Mouse (Mus musculus): ENCODE results near the gene Sim1. TPM values are rescaled to one million over a fixed set of nuclear protein-coding genes. Genes with fewer than 3 reads are reported as not detected.

Sim1 gene
- total and polyA plus RNA-seq, 3 experiments: not detected

- Histone ChIP-seq H3K9me3 (replicated peaks; ENCODE audit: insufficient read depth, low read length) (no peaks in the 10 kb centered on the region), H3K9ac (ENCODE audit: control insufficient read depth, low read depth, low read length, poor library complexity, severe bottlenecking) (no peak overlapping the region), H3K36me3 (ENCODE audit: control insufficient read depth in 1 of 2, insufficient read depth in 2 of 2, low read length in 2 of 2) (no peaks in the 10 kb centered on the region), H3K27ac (ENCODE audit: control insufficient read depth, low read depth, low read length) (no peak overlapping the region), H3K4me3 (ENCODE audit: control insufficient read depth in 1 of 2, insufficient read depth in 1 of 2, low read depth in 2 of 2, low read length in 2 of 2) (no peak overlapping the region), H3K27me3 (ENCODE audit: control insufficient read depth in 1 of 2, insufficient read depth in 2 of 2, low read length in 2 of 2) (no peaks in the 10 kb centered on the region), H3K4me1 (ENCODE audit: control insufficient read depth in 1 of 2, insufficient read depth in 2 of 2, low read length in 2 of 2) (no peaks in the 10 kb centered on the region), H3K79me2 (ENCODE audit: control insufficient read depth, insufficient read depth, low read length, poor library complexity) (no peaks in the 10 kb centered on the region)
- TF ChIP-seq JUND (IDR thresholded peaks at IDR 0.05; ENCODE audit: low read depth, low read length) (no peak), ETS1 (IDR thresholded peaks at IDR 0.05; ENCODE audit: low read depth, low read length) (no peak), BHLHE40 (IDR thresholded peaks at IDR 0.05; ENCODE audit: borderline replicate concordance, low read depth, low read length) (no peak), MAFK (IDR thresholded peaks at IDR 0.05; ENCODE audit: borderline replicate concordance, low read depth, low read length) (no peak), POLR2A (IDR thresholded peaks at IDR 0.05; ENCODE audit: control insufficient read depth in 1 of 2, insufficient read depth in 1 of 2, low read depth in 1 of 2, low read length in 2 of 2, poor library complexity in 1 of 2) (no peak), ZKSCAN1 (IDR thresholded peaks at IDR 0.05; ENCODE audit: low read depth, low read length) (no peak), GABPA (IDR thresholded peaks at IDR 0.05; ENCODE audit: low read depth, low read length) (no peak), NELFE (IDR thresholded peaks at IDR 0.05; ENCODE audit: low read depth, low read length) (no peak), MYB (IDR thresholded peaks at IDR 0.05; ENCODE audit: low read depth, low read length) (no peak), E2F4 (IDR thresholded peaks at IDR 0.05; ENCODE audit: borderline replicate concordance, low read depth, low read length) (no peak), USF2 (IDR thresholded peaks at IDR 0.05; ENCODE audit: borderline replicate concordance in 1 of 2, insufficient read depth in 1 of 2, low read depth in 1 of 2, low read length in 2 of 2) (no peak), MEF2A (IDR thresholded peaks at IDR 0.05; ENCODE audit: extremely low read depth, insufficient replicate concordance, low read depth, low read length, poor library complexity, severe bottlenecking) (no peak), ELF1 (IDR thresholded peaks at IDR 0.05; ENCODE audit: low read depth, low read length) (no peak), CHD2 (IDR thresholded peaks at IDR 0.05; ENCODE audit: low read length) (no peak), ZMIZ1 (IDR thresholded peaks at IDR 0.05; ENCODE audit: low read depth, low read length) (no peak), POLR2AphosphoS2 (IDR thresholded peaks at IDR 0.05; ENCODE audit: low read length) (no peak), RCOR1 (IDR thresholded peaks at IDR 0.05; ENCODE audit: low read depth, low read length) (no peak)
- DNase-seq (ENCODE audit: low read depth, low spot score): no peak
Measured at GRCm38 (mm10) chr10:50935673-50936072, 41.1 kb downstream of the Sim1 start.

- Histone ChIP-seq H3K9ac (ENCODE audit: control insufficient read depth, low read depth, low read length, poor library complexity, severe bottlenecking) (no peak overlapping the region), H3K27me3 (ENCODE audit: control insufficient read depth in 1 of 2, insufficient read depth in 2 of 2, low read length in 2 of 2) (no peaks in the 10 kb centered on the region; a peak in 1 of 4 replicates), H3K27ac (ENCODE audit: control insufficient read depth, low read depth, low read length) (no peak overlapping the region), H3K79me2 (ENCODE audit: control insufficient read depth, insufficient read depth, low read length, poor library complexity) (no peaks in the 10 kb centered on the region), H3K4me1 (ENCODE audit: control insufficient read depth in 1 of 2, insufficient read depth in 2 of 2, low read length in 2 of 2) (no peaks in the 10 kb centered on the region), H3K4me3 (ENCODE audit: control insufficient read depth in 1 of 2, insufficient read depth in 1 of 2, low read depth in 2 of 2, low read length in 2 of 2) (no peak overlapping the region), H3K36me3 (ENCODE audit: control insufficient read depth in 1 of 2, insufficient read depth in 2 of 2, low read length in 2 of 2) (no peaks in the 10 kb centered on the region), H3K9me3 (replicated peaks; ENCODE audit: insufficient read depth, low read length) (no peaks in the 10 kb centered on the region)
- no peak for TF ChIP-seq GATA1 (IDR thresholded peaks at IDR 0.05; ENCODE audit: low read depth, low read length)
- TF ChIP-seq MAFK (IDR thresholded peaks at IDR 0.05; ENCODE audit: borderline replicate concordance, low read depth, low read length): peak; percentile 22; the same call in 1 of the 2 replicates
- TF ChIP-seq SIN3A (IDR thresholded peaks at IDR 0.05; ENCODE audit: low read length): no peak
- no peak for DNase-seq (ENCODE audit: low read depth, low spot score)
Measured at GRCm38 (mm10) chr10:50973625-50974024, 79.1 kb downstream of the Sim1 start.
